Mouse (Mus musculus) skeletal muscle tissue, adult 2 months (tissue): ENCODE data around the gene Gm45618.

ENCODE experiments used
- DNase-seq: peaks from one replicate; pipeline ENCODE4 v3.0.0-alpha.2; 2012; ENCODE audit warnings: low read depth, low spot score

Gm45618 gene

DNA sequence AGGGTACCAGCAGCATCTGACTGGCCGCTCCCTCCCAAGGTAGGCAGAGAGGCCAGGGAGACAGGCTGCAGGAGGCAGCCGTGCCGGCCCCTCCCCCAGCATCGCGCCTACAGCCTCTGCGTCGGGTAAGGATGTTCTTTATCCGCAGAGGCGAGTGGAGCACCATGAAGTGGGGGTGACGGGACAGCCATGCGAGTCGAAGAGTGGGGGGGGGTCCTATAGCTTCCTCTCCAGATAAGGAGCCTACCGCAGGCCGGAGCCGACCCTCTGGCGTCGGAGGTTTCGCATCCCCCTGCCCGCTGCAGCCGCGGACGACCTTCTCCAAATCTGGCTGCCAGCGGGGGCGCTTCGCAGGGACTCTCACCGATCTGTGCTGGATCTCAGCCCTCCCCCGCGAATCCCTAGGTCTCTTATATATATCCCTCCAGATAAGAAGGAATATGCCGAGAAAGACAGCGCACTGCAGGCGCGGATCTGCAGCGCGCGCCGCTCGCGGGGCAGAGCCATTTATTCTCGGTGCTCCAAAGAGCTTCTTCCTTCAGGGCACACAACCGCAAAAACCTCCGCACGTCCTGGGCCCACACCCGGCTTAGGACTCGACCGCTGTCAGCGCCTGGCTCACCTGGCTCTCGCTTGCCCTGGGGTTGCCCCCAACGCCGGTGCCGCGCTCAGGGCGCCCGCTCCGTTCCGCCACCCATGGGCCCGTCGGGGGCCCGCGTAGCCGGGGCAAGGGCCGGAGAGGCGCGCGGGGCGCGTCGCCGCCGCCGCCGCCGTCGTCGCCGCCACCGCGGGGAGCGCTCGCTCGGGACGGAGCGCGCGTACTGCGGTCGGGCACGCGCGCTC is 26.0 kb downstream of the Gm45618 start:
- no peak for DNase-seq

GRCm38 (mm10) chr7:142093696-142094240 is 26.8 kb downstream of the Gm45618 start:
- DNase-seq: no peak

DNA sequence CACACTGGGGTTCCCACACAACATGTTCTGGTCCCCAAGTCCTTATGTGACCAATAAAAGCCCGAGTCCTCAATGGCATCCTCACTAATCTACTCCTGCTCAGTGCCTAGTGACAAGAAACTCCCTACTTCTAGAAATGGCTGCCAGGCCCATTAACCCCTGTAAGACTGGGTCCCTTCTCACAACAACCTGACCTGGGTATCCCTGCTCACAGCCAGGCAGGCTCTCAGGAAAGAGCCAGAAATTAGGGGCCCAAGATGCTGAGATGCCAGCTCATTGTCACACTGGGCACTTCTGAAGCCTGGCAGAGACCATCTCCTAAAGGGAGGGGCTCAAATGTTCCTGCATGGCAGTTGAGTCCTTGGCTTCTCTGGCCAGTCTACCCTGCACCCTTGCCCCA is 27.5 kb downstream of the Gm45618 start:
- DNase-seq: no peak

DNA sequence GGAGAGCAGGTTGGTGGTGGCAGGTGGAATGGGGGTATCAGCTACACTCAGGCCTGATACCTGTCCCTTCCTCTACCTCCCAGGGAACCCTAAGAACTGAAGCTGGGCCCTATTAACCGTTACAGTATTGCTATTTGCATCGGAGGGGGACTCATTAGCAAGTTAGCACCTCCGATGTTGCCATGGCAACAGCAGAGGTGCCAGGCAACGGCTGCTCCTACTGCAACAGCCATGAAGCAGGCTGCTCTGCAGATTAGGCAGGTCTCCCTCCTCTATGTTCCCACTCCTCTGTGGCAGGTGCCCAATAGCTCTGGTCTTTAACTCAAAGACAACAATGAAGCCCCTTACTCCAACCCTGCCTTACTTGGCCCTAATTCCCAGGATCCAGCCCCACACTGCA is 28.7 kb downstream of the Gm45618 start:
- DNase-seq: no peak

DNA sequence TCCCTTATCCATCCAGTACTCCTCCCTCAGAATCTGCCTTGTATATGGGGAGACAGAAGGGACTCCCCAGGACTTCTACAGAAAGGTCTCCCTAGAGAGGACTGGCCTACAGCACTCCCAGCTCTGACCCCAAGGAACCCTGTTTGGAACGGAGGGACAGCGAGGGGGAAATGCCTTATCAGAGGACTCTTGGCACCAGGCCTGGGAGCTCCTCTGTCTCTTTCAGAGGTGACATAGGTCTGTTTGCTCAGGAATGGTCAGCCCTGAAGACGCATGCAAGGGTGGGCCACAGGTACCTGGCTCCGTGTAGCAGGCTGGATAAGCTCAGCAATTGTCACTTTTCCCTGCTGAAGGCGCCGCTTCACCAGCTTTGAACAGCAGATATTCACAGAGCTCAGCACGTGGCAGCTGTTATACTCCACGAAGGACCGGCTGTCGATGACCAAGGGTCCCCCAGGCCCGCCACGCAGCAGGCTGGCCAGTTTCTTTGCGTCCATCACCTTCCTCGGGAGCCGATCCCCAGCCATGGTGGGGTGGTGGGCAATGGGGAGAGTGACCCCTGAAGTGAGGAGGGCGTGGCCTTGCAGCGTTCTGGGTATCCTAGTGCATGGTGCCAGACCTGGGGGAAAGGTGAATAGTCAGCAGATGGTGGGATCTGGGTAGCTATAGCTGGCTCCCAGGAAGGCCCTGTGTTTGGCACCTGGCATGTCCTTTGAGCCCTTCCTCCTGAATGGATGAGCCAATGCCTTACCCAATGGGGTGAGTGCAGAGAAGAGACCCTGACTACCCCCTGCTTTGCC is 30.7 kb downstream of the Gm45618 start:
- no peak for DNase-seq

GRCm38 (mm10) chr7:142088886-142089285 is 31.6 kb downstream of the Gm45618 start:
- DNase-seq: no peak

- DNase-seq: no peak
Observed at GRCm38 (mm10) chr7:142087069-142087652, 33.4 kb downstream of the Gm45618 start.

GRCm38 (mm10) chr7:142086159-142086905 is 34.2 kb downstream of the Gm45618 start:
- DNase-seq: no peak

DNA sequence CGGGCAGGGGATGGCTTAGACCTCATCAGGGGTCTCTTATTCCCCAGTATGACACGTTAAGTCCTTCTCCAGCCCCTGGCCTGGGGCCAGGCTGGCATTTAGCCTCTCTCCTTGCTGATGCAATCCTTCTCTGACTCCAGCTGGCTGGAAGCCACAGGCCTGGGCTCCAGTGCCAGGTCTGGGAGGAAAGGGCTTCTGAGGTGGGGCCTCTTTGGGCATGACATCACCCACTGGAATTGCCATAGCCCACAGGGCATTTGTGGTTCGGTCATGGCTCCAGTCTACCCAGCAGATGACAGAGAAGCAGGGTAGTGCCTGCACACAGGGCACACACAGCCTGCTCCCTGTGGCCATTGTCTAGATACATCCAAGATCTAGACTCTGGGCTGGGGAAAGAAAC is 35.7 kb downstream of the Gm45618 start:
- peak; percentile 90 for DNase-seq

GRCm38 (mm10) chr7:142084395-142084794 is 36.1 kb downstream of the Gm45618 start:
- no peak for DNase-seq

- DNase-seq: no peak
Observed at GRCm38 (mm10) chr7:142083588-142084317, 36.8 kb downstream of the Gm45618 start.

DNA sequence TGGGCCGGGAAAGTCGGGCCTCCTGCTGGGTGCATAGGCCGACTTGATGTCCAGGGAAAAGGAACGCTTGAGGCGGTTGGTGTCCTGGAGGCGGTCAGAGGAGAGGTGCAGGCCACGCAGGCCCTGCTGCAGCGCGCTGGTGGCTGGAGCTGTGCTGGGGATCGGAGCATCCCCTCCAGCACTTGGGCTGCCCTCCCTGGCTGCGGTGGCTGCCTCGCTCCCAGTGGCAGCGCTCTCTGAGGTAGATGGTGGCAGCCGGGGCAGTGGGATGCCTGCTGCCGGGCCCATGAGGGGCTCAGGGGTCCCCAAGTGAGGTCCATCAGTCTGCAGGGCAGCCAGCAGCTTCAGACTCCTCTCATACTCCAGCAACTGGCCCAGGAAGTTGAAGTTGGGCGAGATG is 37.9 kb downstream of the Gm45618 start:
- no peak for DNase-seq

- no peak for DNase-seq
Observed at GRCm38 (mm10) chr7:142082179-142082578, 38.4 kb downstream of the Gm45618 start.

DNA sequence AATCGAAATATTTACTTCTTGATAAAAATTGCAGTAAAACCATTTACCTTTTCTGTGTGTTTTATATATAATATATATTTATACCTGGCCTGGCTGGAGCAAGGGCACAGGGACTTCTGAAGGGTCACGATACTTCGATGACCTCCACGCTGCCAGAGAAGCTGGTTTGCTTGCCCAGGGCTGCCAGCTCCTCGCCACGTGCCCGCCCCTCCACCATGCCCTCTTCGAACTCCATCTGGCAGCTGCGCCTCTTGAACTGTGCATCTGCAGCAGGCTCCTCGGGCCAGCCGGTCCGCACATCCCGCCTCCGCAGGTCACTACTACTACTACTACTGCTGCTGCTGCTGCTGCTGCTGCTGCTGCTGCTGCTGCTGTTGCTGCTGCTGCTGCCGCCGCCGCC is 38.8 kb downstream of the Gm45618 start:
- DNase-seq: no peak

DNA sequence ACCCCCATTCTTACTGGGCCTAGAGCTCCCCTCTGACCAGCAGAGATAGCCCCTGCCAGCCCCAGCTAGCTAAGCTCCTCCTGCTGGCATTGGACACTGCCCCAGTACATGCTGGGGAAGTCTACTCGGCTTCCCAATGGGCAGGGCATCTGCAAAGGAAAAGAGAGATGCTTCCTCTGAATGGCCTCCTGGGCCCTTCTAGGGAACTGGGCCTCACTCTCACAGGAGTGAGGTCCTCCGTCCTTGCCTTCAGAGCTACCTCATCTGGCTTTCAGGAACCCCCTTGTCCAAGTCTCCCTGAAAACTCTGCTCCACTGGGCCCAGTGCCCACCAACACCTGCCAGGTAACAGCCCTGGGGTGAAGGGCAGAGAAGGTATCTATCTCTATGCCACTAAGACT is 39.7 kb downstream of the Gm45618 start:
- DNase-seq: no peak

DNA sequence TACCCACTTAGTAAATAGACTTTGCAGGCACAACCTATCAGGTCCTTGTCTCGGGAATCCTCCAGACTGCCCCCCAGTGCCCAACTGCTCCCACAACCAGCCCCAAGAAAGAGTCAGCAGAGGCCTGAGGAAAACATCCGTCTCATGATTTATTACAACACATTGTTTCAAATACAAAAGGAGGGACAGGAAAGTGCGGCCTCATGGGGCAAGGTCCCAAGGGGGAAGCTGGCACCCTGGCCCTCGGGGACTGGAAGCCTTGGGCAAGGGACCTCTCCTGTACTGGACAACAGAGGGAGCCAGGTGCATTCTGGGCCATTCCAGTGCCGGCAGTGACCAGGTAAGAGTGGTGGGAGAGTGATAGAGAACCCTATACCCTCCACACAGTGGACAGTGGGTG is 41.2 kb downstream of the Gm45618 start:
- DNase-seq: no peak

DNA sequence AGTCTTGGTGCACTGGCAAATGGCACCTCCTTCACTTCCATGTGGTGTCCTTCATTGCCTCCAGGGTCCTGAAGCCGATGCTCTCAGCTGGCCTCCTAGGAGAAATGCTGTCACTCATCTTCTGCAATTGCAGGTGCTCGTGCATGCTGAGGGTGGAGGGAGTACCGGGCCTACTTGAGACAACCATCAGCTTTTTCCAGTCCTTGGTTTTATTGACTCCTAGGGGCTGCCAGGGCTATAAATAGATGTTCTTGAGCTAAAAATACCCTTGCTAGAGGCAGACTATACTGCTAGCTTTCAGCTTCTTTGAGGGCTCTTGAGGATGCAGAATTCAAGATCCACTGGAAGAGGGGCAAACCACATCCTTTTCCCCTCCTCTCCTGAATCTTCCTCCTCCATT is 43.4 kb downstream of the Gm45618 start:
- peak; percentile 67 for DNase-seq

DNA sequence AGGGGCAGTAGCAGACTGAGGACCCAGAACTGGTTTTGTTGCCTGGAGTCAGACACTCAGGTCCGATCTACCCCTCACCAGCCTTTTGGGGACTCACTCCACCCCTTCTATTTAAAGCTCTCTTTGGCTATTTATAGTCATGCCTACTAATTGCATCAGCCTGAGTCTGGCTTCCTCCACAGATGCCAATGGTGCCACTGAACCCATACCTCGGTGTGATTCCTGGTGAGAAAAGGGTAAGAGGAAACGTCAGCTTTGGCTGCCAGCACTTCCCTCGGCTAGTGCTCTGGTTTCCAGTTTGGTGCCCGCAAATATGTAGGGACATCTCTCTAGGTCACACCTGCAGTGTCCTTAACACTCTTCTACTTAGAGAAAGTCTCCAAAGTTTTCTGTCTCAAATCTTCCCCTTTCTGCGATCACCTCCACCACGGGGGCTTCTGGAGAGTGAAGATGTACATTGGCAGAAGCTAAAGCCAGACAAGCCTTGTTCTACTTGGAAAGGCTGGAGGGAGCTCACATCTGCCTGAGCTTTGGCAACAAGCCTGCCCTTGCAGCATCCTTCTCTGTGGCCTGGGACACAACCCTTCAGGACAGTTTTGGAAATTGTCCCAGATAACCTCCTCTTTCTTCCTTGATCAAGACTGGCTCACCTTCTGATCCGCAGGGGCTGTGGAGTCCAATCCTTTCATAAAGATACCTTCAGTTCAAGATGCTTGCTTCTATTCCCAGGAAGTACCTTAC is 46.2 kb downstream of the Gm45618 start:
- DNase-seq: peak; percentile 60

DNA sequence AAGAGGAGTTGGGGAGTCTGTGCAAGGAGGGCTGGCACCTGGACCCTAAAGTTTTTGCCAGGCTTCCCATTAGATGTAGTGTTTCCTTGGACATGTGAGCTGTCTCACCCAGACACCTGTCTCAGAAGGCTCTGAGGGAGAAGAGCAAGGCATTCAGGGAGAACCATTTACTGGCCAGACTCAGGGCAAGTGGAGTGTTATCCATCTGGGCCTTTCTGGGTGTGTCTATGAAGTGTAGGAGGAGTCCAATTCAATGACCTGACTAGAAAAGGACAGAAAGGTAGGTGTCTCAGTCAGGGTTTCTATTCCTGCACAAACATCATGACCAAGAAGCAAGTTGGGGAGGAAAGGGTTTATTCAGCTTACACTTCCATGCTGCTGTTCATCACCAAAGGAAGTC is 48.8 kb downstream of the Gm45618 start:
- DNase-seq: no peak

DNA sequence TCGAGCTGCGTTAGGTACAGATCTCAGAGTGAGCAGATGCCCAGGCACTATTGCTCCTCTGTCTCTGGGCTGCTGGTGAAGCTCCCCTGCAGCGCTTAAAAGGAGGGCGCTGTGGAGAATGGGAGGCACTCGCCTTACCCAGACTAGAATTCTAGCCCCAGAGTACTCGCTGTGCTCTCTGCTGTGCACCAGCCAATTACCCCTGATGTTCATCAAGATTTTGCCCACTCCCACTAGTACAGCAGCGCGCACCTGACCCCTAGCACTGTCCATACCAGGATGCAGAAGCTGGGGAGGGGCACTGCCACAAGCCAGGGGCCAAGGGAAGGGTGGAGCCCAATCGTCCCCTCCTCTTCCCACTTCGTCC is 49.3 kb downstream of the Gm45618 start:
- DNase-seq: no peak
